Mouse (Mus musculus): ENCODE data around the gene Mtg1.

- no peak for TF ChIP-seq TBP (IDR thresholded peaks at IDR 0.05; ENCODE audit: low read depth, low read length)
- no peak for TF ChIP-seq ZMIZ1 (IDR thresholded peaks at IDR 0.05; ENCODE audit: low read depth, low read length)
- no peak for TF ChIP-seq CTCF (IDR thresholded peaks at IDR 0.05 in 2 of 3, conservative IDR thresholded peaks at IDR 0.05 in 1 of 3; ENCODE audit: control insufficient read depth in 1 of 3, insufficient read depth in 1 of 3, low read depth in 2 of 3, low read length in 3 of 3, poor library complexity in 1 of 3, severe bottlenecking in 1 of 3)
- TF ChIP-seq EP300 (IDR thresholded peaks at IDR 0.05; ENCODE audit: low read depth in 1 of 2, low read length in 2 of 2) = no peak
- no peak for TF ChIP-seq E2F4 (IDR thresholded peaks at IDR 0.05; ENCODE audit: borderline replicate concordance, low read depth, low read length)
- no peak for TF ChIP-seq TAL1 (IDR thresholded peaks at IDR 0.05; ENCODE audit: low read length)
Observed at GRCm38 (mm10) chr7:140115583-140116328, 21.6 kb upstream of the Mtg1 start, which contains the start of gene Paox.

All from MEL (cell line).